Mouse (Mus musculus): ENCODE measurements around the gene Pbx3. TPM values are rescaled to one million over a fixed set of nuclear protein-coding genes. Genes with fewer than 3 reads are reported as not detected.

The Pbx3 gene
- polyA plus RNA-seq, 1 experiment from 2014 or later: 19.6 TPM

DNA sequence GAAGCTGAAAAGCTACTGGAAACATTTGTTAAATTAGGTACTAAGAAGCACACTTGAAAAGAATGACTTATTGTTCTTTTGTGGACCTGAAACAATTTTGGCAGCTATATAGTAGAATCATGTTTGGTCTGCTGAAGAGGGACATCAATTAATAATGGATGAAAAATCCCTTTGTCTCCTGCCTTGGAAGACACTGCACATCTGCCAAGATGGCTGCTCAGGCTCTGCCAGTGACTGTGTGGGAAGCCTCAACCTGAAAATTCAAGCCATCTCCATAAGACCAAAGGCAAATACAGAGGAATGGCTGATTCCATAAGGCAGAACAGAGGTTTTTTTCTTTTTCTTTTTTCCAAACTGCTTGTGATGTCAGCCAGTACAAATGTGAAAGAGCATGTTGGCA lies 194.3 kb downstream of the Pbx3 start:
- Histone ChIP-seq H3K9me3 (no peaks in the 10 kb centered on the region), H3K27ac (no peak overlapping the region), H3K4me3 (replicated peaks) (no peak overlapping the region), H3K27me3 (no peaks in the 10 kb centered on the region), H3K4me1 (replicated peaks) (peaks cover 30% of the 10 kb centered on the region), H3K36me3 (0 out of 2 replicates have a peak, but pooled peaks cover 10% of the 10 kb centered on the region), H3K4me2 (no peak overlapping the region), H3K9ac (replicated peaks) (no peak overlapping the region)
- ATAC-seq (ENCODE audit: insufficient number of reproducible peaks, insufficient read depth, low FRiP score, low TSS enrichment, low read depth): no peak

DNA sequence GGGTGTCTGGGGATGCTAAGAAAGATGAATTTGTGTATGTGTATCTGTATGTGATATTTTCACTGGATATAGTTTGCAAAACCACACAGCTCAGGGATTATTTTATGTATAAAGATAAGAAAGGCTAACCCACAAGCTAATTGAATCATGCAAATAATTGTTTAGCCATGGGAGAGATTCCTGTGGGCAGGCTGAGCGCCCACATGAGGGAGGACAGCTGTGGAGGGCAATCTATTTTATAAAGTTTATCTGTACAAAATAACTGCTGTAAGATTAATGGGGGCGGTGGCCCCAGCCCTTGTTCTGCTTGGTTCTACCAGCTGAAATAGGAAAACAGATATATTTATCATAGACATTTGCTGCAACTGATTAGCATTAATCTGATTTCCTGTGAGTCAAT lies 202.5 kb downstream of the Pbx3 start:
- peaks cover 13% of the 10 kb centered on the region for H3K4me1 ChIP-seq (replicated peaks)
- H3K36me3 ChIP-seq: peaks cover 17% of the 10 kb centered on the region
- H3K4me3 ChIP-seq (replicated peaks): no peak overlapping the region
- H3K9me3 ChIP-seq: no peaks in the 10 kb centered on the region
- ATAC-seq (ENCODE audit: insufficient number of reproducible peaks, insufficient read depth, low FRiP score, low TSS enrichment, low read depth): no peak
- H3K9ac ChIP-seq (replicated peaks): no peak overlapping the region
- 96% methylated on average over 2 of the region's 2 CpGs for WGBS
- H3K27ac ChIP-seq: no peak overlapping the region
- no peak overlapping the region for H3K4me2 ChIP-seq
- H3K27me3 ChIP-seq: no peaks in the 10 kb centered on the region

GRCm38 (mm10) chr2:34169626-34170025 lies 203.3 kb downstream of the Pbx3 start:
- H3K4me3 ChIP-seq (replicated peaks): no peak overlapping the region
- H3K9ac ChIP-seq (replicated peaks): no peak overlapping the region
- no peak for ATAC-seq (ENCODE audit: insufficient number of reproducible peaks, insufficient read depth, low FRiP score, low TSS enrichment, low read depth)
- H3K9me3 ChIP-seq: no peaks in the 10 kb centered on the region
- no peak overlapping the region for H3K27ac ChIP-seq
- H3K4me2 ChIP-seq: no peak overlapping the region
- 93% methylated on average over 2 of the region's 2 CpGs for WGBS
- H3K27me3 ChIP-seq: no peaks in the 10 kb centered on the region
- H3K4me1 ChIP-seq (replicated peaks): peaks cover 11% of the 10 kb centered on the region
- peaks cover 17% of the 10 kb centered on the region for H3K36me3 ChIP-seq

DNA sequence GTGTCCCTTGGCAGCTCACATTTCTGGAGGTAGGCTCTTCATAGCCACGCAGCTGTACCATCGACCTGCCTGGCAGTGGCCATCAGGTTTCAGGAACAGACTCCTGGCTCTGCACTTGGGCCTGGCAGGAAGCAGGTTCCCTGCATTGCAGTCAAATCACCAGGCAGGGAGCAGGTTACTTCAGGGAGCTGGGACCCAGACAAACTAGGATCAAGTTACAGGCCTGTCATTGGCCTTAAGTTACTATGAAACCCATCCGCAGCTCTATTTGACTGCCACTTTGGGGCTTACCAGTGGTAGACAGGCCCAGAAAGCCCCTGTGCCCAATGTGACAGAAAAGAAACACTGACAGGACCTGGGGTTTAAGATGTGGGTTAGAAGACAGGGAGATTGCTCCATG lies 204.8 kb downstream of the Pbx3 start:
- 31% methylated on average over 3 of the region's 3 CpGs for WGBS

DNA sequence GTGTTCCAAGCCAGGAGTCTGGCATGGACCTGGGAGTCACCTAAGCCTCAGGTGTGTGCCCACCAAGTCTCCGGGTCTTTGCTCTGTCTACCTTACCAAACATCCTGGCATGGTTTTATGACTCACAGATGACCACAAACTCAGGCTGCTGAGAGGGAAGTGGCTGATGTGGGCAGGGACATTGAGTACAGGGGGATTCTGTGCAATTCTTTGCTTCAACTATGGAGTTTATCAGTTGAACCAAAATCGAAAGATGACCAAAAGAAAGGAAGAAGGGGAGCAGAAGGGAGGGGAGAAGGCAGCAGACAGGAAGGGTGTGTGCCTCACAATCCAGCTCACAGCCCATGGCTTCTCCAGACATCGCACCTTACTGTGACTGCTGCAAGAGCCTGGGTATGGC lies 210.5 kb downstream of the Pbx3 start:
- H3K27ac ChIP-seq: no peak overlapping the region
- no peak for ATAC-seq (ENCODE audit: insufficient number of reproducible peaks, insufficient read depth, low FRiP score, low TSS enrichment, low read depth)
- WGBS: 79% methylated on average over 3 of the region's 3 CpGs
- H3K4me3 ChIP-seq (replicated peaks): no peak overlapping the region
- no peaks in the 10 kb centered on the region; the same call in 1 of the 2 replicates for H3K27me3 ChIP-seq
- H3K4me1 ChIP-seq (replicated peaks): peaks cover 6% of the 10 kb centered on the region; the same call in 1 of the 2 replicates
- no peak overlapping the region for H3K9ac ChIP-seq (replicated peaks)
- no peak overlapping the region for H3K4me2 ChIP-seq
- H3K36me3 ChIP-seq: no peaks in the 10 kb centered on the region
- H3K9me3 ChIP-seq: no peaks in the 10 kb centered on the region

More for the DNA sequence above, 204.8 kb downstream of the Pbx3 start:
- H3K27me3 ChIP-seq: no peaks in the 10 kb centered on the region
- H3K4me1 ChIP-seq (replicated peaks): peaks cover 11% of the 10 kb centered on the region
- ATAC-seq (ENCODE audit: insufficient number of reproducible peaks, insufficient read depth, low FRiP score, low TSS enrichment, low read depth): no peak
- no peaks in the 10 kb centered on the region for H3K9me3 ChIP-seq
- peaks cover 17% of the 10 kb centered on the region for H3K36me3 ChIP-seq
- H3K27ac ChIP-seq: no peak overlapping the region
- H3K9ac ChIP-seq (replicated peaks): no peak overlapping the region
- H3K4me3 ChIP-seq (replicated peaks): no peak overlapping the region
- no peak overlapping the region for H3K4me2 ChIP-seq

- Histone ChIP-seq H3K4me1 (replicated peaks) (peaks cover 15% of the 10 kb centered on the region; the same call in 1 of the 2 replicates), H3K9me3 (no peaks in the 10 kb centered on the region), H3K27me3 (no peaks in the 10 kb centered on the region; the same call in 1 of the 2 replicates), H3K4me3 (replicated peaks) (no peak overlapping the region), H3K27ac (no peak overlapping the region), H3K9ac (replicated peaks) (no peak overlapping the region), H3K36me3 (no peaks in the 10 kb centered on the region), H3K4me2 (no peak overlapping the region)
- 91% methylated on average over 3 of the region's 3 CpGs for WGBS
- no peak for ATAC-seq (ENCODE audit: insufficient number of reproducible peaks, insufficient read depth, low FRiP score, low TSS enrichment, low read depth)
Observed at GRCm38 (mm10) chr2:34157746-34158145, 215.2 kb downstream of the Pbx3 start.

DNA sequence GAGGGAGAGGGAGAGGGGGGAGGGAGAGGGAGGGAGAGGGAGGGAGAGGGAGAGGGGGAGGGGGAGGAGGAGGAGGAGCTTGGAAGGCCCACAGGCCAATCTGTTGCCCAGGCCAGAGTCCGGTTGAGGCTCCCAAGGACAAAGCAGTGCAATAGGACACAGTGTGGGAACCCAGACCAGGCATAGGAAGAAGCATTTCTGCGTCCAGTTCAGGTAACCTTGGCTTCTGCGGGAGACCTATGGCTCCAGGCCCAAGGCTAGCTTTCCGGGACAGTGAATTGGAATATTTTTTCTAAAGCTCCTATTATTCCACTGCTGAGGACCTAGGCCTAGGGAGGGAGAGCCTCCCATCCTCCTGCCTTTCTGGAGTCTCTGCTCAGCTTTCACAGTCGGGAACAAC lies 218.1 kb downstream of the Pbx3 start:
- no peak overlapping the region for H3K27ac ChIP-seq
- ATAC-seq (ENCODE audit: insufficient number of reproducible peaks, insufficient read depth, low FRiP score, low TSS enrichment, low read depth): no peak

GRCm38 (mm10) chr2:34153336-34153735 lies 219.6 kb downstream of the Pbx3 start:
- WGBS: 61% methylated on average over 6 of the region's 6 CpGs

More for the DNA sequence above, 218.1 kb downstream of the Pbx3 start:
- Histone ChIP-seq H3K4me2 (no peak overlapping the region), H3K4me1 (replicated peaks) (peaks cover 15% of the 10 kb centered on the region; the same call in 1 of the 2 replicates), H3K27me3 (peaks cover under 1% of the 10 kb centered on the region; the same call in 1 of the 2 replicates), H3K9me3 (no peaks in the 10 kb centered on the region), H3K9ac (replicated peaks) (no peak overlapping the region), H3K36me3 (no peaks in the 10 kb centered on the region), H3K4me3 (replicated peaks) (no peak overlapping the region)
- 73% methylated on average over 5 of the region's 5 CpGs for WGBS

DNA sequence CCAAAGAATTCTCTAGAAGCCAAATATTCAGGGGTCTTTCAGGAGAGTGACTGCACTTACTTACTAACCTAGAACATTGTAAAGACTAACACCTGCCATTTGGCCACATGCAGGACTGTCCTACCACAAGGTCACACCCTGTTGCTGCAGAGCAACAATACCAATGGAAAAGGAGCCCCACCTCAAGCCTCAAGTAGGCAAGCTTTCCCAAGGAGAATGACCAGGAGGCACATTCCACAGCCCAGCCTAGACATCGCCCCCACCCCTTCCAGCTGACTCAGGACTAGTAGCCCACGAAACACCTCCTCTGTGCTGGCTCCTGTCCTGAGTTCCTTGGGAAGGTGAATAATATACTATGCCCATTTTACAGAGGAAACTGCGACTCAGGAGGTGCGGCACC lies 222.4 kb downstream of the Pbx3 start:
- WGBS: 86% methylated on average over 4 of the region's 4 CpGs
- H3K4me1 ChIP-seq (replicated peaks): peaks cover 16% of the 10 kb centered on the region
- no peak for ATAC-seq (ENCODE audit: insufficient number of reproducible peaks, insufficient read depth, low FRiP score, low TSS enrichment, low read depth)

More at GRCm38 (mm10) chr2:34153336-34153735, 219.6 kb downstream of the Pbx3 start:
- peaks cover 21% of the 10 kb centered on the region for H3K4me1 ChIP-seq (replicated peaks)
- no peaks in the 10 kb centered on the region for H3K9me3 ChIP-seq
- no peak overlapping the region for H3K9ac ChIP-seq (replicated peaks)
- no peak for ATAC-seq (ENCODE audit: insufficient number of reproducible peaks, insufficient read depth, low FRiP score, low TSS enrichment, low read depth)
- no peaks in the 10 kb centered on the region for H3K36me3 ChIP-seq
- 0 out of 2 replicates have a peak, but pooled peaks cover 11% of the 10 kb centered on the region for H3K27me3 ChIP-seq
- no peak overlapping the region for H3K4me3 ChIP-seq (replicated peaks)
- H3K27ac ChIP-seq: no peak overlapping the region
- H3K4me2 ChIP-seq: no peak overlapping the region

GRCm38 (mm10) chr2:34148214-34148613 lies 224.7 kb downstream of the Pbx3 start:
- Histone ChIP-seq H3K4me3 (replicated peaks) (no peak overlapping the region), H3K4me2 (no peak overlapping the region), H3K27ac (no peak overlapping the region), H3K36me3 (no peaks in the 10 kb centered on the region), H3K9ac (replicated peaks) (no peak overlapping the region), H3K4me1 (replicated peaks) (peaks cover 9% of the 10 kb centered on the region), H3K27me3 (0 out of 2 replicates have a peak, but pooled peaks cover 11% of the 10 kb centered on the region), H3K9me3 (no peaks in the 10 kb centered on the region)
- no peak for ATAC-seq (ENCODE audit: insufficient number of reproducible peaks, insufficient read depth, low FRiP score, low TSS enrichment, low read depth)
- 81% methylated on average over 7 of the region's 7 CpGs for WGBS

More for the DNA sequence above, 222.4 kb downstream of the Pbx3 start:
- Histone ChIP-seq H3K9ac (replicated peaks) (no peak overlapping the region), H3K4me3 (replicated peaks) (no peak overlapping the region), H3K27me3 (0 out of 2 replicates have a peak, but pooled peaks cover 11% of the 10 kb centered on the region), H3K4me2 (no peak overlapping the region), H3K9me3 (no peaks in the 10 kb centered on the region), H3K27ac (no peak overlapping the region), H3K36me3 (no peaks in the 10 kb centered on the region)

DNA sequence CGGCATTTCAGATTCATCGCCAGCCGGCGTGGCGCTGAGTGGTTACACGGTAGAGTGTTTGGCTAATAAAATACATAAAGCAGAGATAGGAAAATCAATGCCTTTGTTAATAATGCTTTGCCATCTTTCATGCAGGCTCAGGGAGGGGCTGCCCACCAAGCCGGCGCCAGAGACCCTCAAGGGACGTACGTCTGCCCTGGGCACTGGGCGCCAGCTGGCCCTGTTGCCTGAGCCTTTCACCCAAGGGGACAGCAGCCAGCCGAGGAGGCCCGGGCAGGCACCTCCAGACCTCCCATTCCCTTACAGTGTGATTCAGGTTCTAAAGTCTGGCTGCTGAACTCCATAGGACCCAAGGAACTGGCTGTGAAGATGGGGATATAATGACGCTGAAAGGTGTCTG lies 225.5 kb downstream of the Pbx3 start:
- WGBS: 90% methylated on average over 14 of the region's 14 CpGs
- no peak overlapping the region for H3K27ac ChIP-seq
- ATAC-seq (ENCODE audit: insufficient number of reproducible peaks, insufficient read depth, low FRiP score, low TSS enrichment, low read depth): no peak

GRCm38 (mm10) chr2:34147036-34147435 lies 225.9 kb downstream of the Pbx3 start:
- Histone ChIP-seq H3K4me3 (replicated peaks) (no peak overlapping the region), H3K9ac (replicated peaks) (no peak overlapping the region), H3K4me2 (no peak overlapping the region), H3K36me3 (no peaks in the 10 kb centered on the region), H3K9me3 (no peaks in the 10 kb centered on the region), H3K4me1 (replicated peaks) (peaks cover 6% of the 10 kb centered on the region), H3K27ac (no peak overlapping the region), H3K27me3 (0 out of 2 replicates have a peak, but pooled peaks cover 11% of the 10 kb centered on the region)
- 50% methylated on average over 4 of the region's 4 CpGs for WGBS
- ATAC-seq (ENCODE audit: insufficient number of reproducible peaks, insufficient read depth, low FRiP score, low TSS enrichment, low read depth): no peak

More for the DNA sequence above, 225.5 kb downstream of the Pbx3 start:
- H3K9me3 ChIP-seq: no peaks in the 10 kb centered on the region
- H3K9ac ChIP-seq (replicated peaks): no peak overlapping the region
- no peak overlapping the region for H3K4me3 ChIP-seq (replicated peaks)
- 0 out of 2 replicates have a peak, but pooled peaks cover 11% of the 10 kb centered on the region for H3K27me3 ChIP-seq
- H3K4me1 ChIP-seq (replicated peaks): peaks cover 6% of the 10 kb centered on the region
- H3K36me3 ChIP-seq: no peaks in the 10 kb centered on the region
- H3K4me2 ChIP-seq: no peak overlapping the region
